Mouse (Mus musculus): ENCODE results near the gene Xpnpep3. TPM values are rescaled to one million over a fixed set of nuclear protein-coding genes. Genes with fewer than 3 reads are reported as not detected.
A peak's percentile ranks its signal among the peaks of the same experiment; 100 is the strongest.

The Xpnpep3 gene
- polyA plus RNA-seq, 1 experiment = 6.3 TPM

GRCm38 (mm10) chr15:81392997-81393396 is 6.9 kb upstream of the Xpnpep3 start:
- TF ChIP-seq MYOD1 (IDR thresholded peaks at IDR 0.05; ENCODE audit: control insufficient read depth in 1 of 3, insufficient read length in 2 of 3, low read depth in 2 of 3) = no peak
- peaks cover 45% of the 10 kb centered on the region for H3K36me3 ChIP-seq (ENCODE audit: control insufficient read depth, insufficient read depth)
- H3K4me2 ChIP-seq (ENCODE audit: low read depth) = no peak overlapping the region
- peaks cover 83% of the 10 kb centered on the region for H3K79me2 ChIP-seq (ENCODE audit: control insufficient read depth, insufficient read depth)
- H3K4me3 ChIP-seq = no peak overlapping the region
- no peaks in the 10 kb centered on the region for H3K27me3 ChIP-seq (ENCODE audit: control insufficient read depth, insufficient read depth, insufficient read length)
- H3ac ChIP-seq (ENCODE audit: control insufficient read depth, insufficient read length) = no peak overlapping the region

GRCm38 (mm10) chr15:81394211-81394915 is 5.6 kb upstream of the Xpnpep3 start:
- H3K4me3 ChIP-seq = no peak overlapping the region
- H3K36me3 ChIP-seq (ENCODE audit: control insufficient read depth, insufficient read depth) = peaks cover 32% of the 10 kb centered on the region
- H3K4me2 ChIP-seq (ENCODE audit: low read depth) = no peak overlapping the region
- TF ChIP-seq TCF12 (IDR thresholded peaks at IDR 0.05; ENCODE audit: insufficient read depth, poor library complexity, severe bottlenecking) (no peak), MYOD1 (IDR thresholded peaks at IDR 0.05; ENCODE audit: control insufficient read depth in 1 of 3, insufficient read length in 2 of 3, low read depth in 2 of 3) (no peak), MYOG (IDR thresholded peaks at IDR 0.05; ENCODE audit: control insufficient read depth in 1 of 3, insufficient read depth in 1 of 3, insufficient read length in 2 of 3, low read depth in 2 of 3) (no peak), SRF (IDR thresholded peaks at IDR 0.05; ENCODE audit: control insufficient read depth, insufficient read length, low read depth) (no peak)
- no peaks in the 10 kb centered on the region for H3K27me3 ChIP-seq (ENCODE audit: control insufficient read depth, insufficient read depth, insufficient read length)
- H3ac ChIP-seq (ENCODE audit: control insufficient read depth, insufficient read length) = no peak overlapping the region
- H3K79me2 ChIP-seq (ENCODE audit: control insufficient read depth, insufficient read depth) = peaks cover 96% of the 10 kb centered on the region

- Histone ChIP-seq H3K4me2 (ENCODE audit: low read depth) (peak overlapping the region; percentile 78), H3K27me3 (ENCODE audit: control insufficient read depth, insufficient read depth, insufficient read length) (no peaks in the 10 kb centered on the region), H3K79me2 (ENCODE audit: control insufficient read depth, insufficient read depth) (peaks cover 91% of the 10 kb centered on the region), H3K36me3 (ENCODE audit: control insufficient read depth, insufficient read depth) (no peaks in the 10 kb centered on the region), H3ac (ENCODE audit: control insufficient read depth, insufficient read length) (no peak overlapping the region), H3K4me3 (peak overlapping the region; percentile 78)
- TF ChIP-seq USF1 (IDR thresholded peaks at IDR 0.05; ENCODE audit: low read depth) (no peak), TCF12 (IDR thresholded peaks at IDR 0.05; ENCODE audit: insufficient read depth, poor library complexity, severe bottlenecking) (no peak), POLR2A (IDR thresholded peaks at IDR 0.05; ENCODE audit: insufficient read length, low read depth) (no peak), POLR2AphosphoS2 (IDR thresholded peaks at IDR 0.05; ENCODE audit: insufficient read length, low read depth) (no peak), TCF3 (IDR thresholded peaks at IDR 0.05; ENCODE audit: insufficient read length, low read depth) (no peak), MYOD1 (IDR thresholded peaks at IDR 0.05; ENCODE audit: control insufficient read depth in 1 of 3, insufficient read length in 2 of 3, low read depth in 2 of 3) (no peak), SRF (IDR thresholded peaks at IDR 0.05; ENCODE audit: control insufficient read depth, insufficient read length, low read depth) (no peak), MAX (IDR thresholded peaks at IDR 0.05; ENCODE audit: low read depth) (no peak), E2F4 (IDR thresholded peaks at IDR 0.05; ENCODE audit: insufficient read depth) (no peak), CEBPB (IDR thresholded peaks at IDR 0.05; ENCODE audit: insufficient read depth, poor library complexity, severe bottlenecking) (no peak), REST (IDR thresholded peaks at IDR 0.05; ENCODE audit: insufficient read depth, insufficient read length) (no peak), MYOG (IDR thresholded peaks at IDR 0.05; ENCODE audit: control insufficient read depth in 1 of 3, insufficient read depth in 1 of 3, insufficient read length in 2 of 3, low read depth in 2 of 3) (no peak)
Observed at GRCm38 (mm10) chr15:81398189-81398588, 1.7 kb upstream of the Xpnpep3 start.

- H3ac ChIP-seq (ENCODE audit: control insufficient read depth, insufficient read length) = peak overlapping the region; percentile 74
- H3K79me2 ChIP-seq (ENCODE audit: control insufficient read depth, insufficient read depth) = peaks cover 90% of the 10 kb centered on the region
- H3K4me3 ChIP-seq = peak overlapping the region; percentile 78
- no peaks in the 10 kb centered on the region for H3K27me3 ChIP-seq (ENCODE audit: control insufficient read depth, insufficient read depth, insufficient read length)
- no peak for TF ChIP-seq TCF3 (IDR thresholded peaks at IDR 0.05; ENCODE audit: insufficient read length, low read depth)
- TF ChIP-seq TCF12 (IDR thresholded peaks at IDR 0.05; ENCODE audit: insufficient read depth, poor library complexity, severe bottlenecking) = no peak
- no peak for TF ChIP-seq MYOD1 (IDR thresholded peaks at IDR 0.05; ENCODE audit: control insufficient read depth in 1 of 3, insufficient read length in 2 of 3, low read depth in 2 of 3)
- TF ChIP-seq MAX (IDR thresholded peaks at IDR 0.05; ENCODE audit: low read depth) = no peak
- TF ChIP-seq POLR2AphosphoS2 (IDR thresholded peaks at IDR 0.05; ENCODE audit: insufficient read length, low read depth) = no peak
- peak overlapping the region; percentile 78 for H3K4me2 ChIP-seq (ENCODE audit: low read depth)
- H3K36me3 ChIP-seq (ENCODE audit: control insufficient read depth, insufficient read depth) = no peaks in the 10 kb centered on the region
Observed at GRCm38 (mm10) chr15:81399297-81399637, 671 bp upstream of the Xpnpep3 start.

- H3ac ChIP-seq (ENCODE audit: control insufficient read depth, insufficient read length) = no peak overlapping the region
- peaks cover 58% of the 10 kb centered on the region for H3K79me2 ChIP-seq (ENCODE audit: control insufficient read depth, insufficient read depth)
- no peak overlapping the region for H3K4me3 ChIP-seq
- TF ChIP-seq POLR2AphosphoS2 (IDR thresholded peaks at IDR 0.05; ENCODE audit: insufficient read length, low read depth) (no peak), MYOD1 (IDR thresholded peaks at IDR 0.05; ENCODE audit: control insufficient read depth in 1 of 3, insufficient read length in 2 of 3, low read depth in 2 of 3) (no peak), MYOG (IDR thresholded peaks at IDR 0.05; ENCODE audit: control insufficient read depth in 1 of 3, insufficient read depth in 1 of 3, insufficient read length in 2 of 3, low read depth in 2 of 3) (no peak), E2F4 (IDR thresholded peaks at IDR 0.05; ENCODE audit: insufficient read depth) (no peak)
- no peaks in the 10 kb centered on the region for H3K36me3 ChIP-seq (ENCODE audit: control insufficient read depth, insufficient read depth)
- H3K4me2 ChIP-seq (ENCODE audit: low read depth) = no peak overlapping the region
- no peaks in the 10 kb centered on the region for H3K27me3 ChIP-seq (ENCODE audit: control insufficient read depth, insufficient read depth, insufficient read length)
Observed at GRCm38 (mm10) chr15:81405008-81405407, 5.1 kb downstream of the Xpnpep3 start.

Measured in myocyte (in vitro differentiated cells).